Mouse (Mus musculus) 416B (cell line): ENCODE results near the gene Anxa8.
A peak's percentile ranks its signal among the peaks of the same experiment; 100 is the strongest.

Experiments used
- DNase-seq: peaks from one replicate; pipeline ENCODE4 v3.0.0; 2011; ENCODE audit warnings: low read depth

Anxa8 gene

GRCm38 (mm10) chr14:34085731-34086130, at the start of gene Anxa8:
Gene Anxa8 (plus strand): TSS chr14:34085981.
- DNase-seq, result no peak

- DNase-seq, result no peak
Measured at GRCm38 (mm10) chr14:34041241-34041640, 44.5 kb upstream of the Anxa8 start.

GRCm38 (mm10) chr14:34043341-34043740, 42.4 kb upstream of the Anxa8 start:
- no peak for DNase-seq

GRCm38 (mm10) chr14:34050101-34050779, 35.5 kb upstream of the Anxa8 start:
- DNase-seq, result no peak

- DNase-seq, result no peak
Measured at GRCm38 (mm10) chr14:34052516-34052915, 33.3 kb upstream of the Anxa8 start, which contains the start of gene Antxrl. Gene Antxrl (plus strand): TSS chr14:34052707.

- peak; percentile 7 for DNase-seq
Measured at GRCm38 (mm10) chr14:34071665-34072064, 14.1 kb upstream of the Anxa8 start.

GRCm38 (mm10) chr14:34075346-34075745, 10.4 kb upstream of the Anxa8 start:
- DNase-seq, result no peak

GRCm38 (mm10) chr14:34077222-34077621, 8.6 kb upstream of the Anxa8 start:
- no peak for DNase-seq

GRCm38 (mm10) chr14:34078293-34078692, 7.5 kb upstream of the Anxa8 start:
- no peak for DNase-seq

- DNase-seq, result peak; percentile 77
Measured at GRCm38 (mm10) chr14:34080321-34080997, 5.3 kb upstream of the Anxa8 start.

- DNase-seq, result no peak
Measured at GRCm38 (mm10) chr14:34086806-34087205, 1.0 kb downstream of the Anxa8 start.

- DNase-seq, result no peak
Measured at GRCm38 (mm10) chr14:34087856-34088398, 2.1 kb downstream of the Anxa8 start.

- DNase-seq, result no peak
Measured at GRCm38 (mm10) chr14:34089796-34090195, 4.0 kb downstream of the Anxa8 start.

- DNase-seq, result no peak
Measured at GRCm38 (mm10) chr14:34091475-34091874, 5.7 kb downstream of the Anxa8 start.

GRCm38 (mm10) chr14:34092856-34093255, 7.1 kb downstream of the Anxa8 start:
- no peak for DNase-seq

GRCm38 (mm10) chr14:34096161-34096560, 10.4 kb downstream of the Anxa8 start:
- no peak for DNase-seq

- DNase-seq, result no peak
Measured at GRCm38 (mm10) chr14:34102601-34103000, 16.8 kb downstream of the Anxa8 start, which contains the start of gene A630023A22Rik. Gene A630023A22Rik (minus strand): TSS chr14:34102754.

- DNase-seq, result no peak
Measured at GRCm38 (mm10) chr14:34103855-34104254, 18.1 kb downstream of the Anxa8 start.

- DNase-seq, result peak; percentile 63
Measured at GRCm38 (mm10) chr14:34104892-34105291, 19.1 kb downstream of the Anxa8 start.

- peak; percentile 38 for DNase-seq
Measured at GRCm38 (mm10) chr14:34106389-34107062, 20.7 kb downstream of the Anxa8 start.

GRCm38 (mm10) chr14:34107594-34107993, 21.8 kb downstream of the Anxa8 start:
- DNase-seq, result peak; percentile 6

GRCm38 (mm10) chr14:34114311-34114710, 28.5 kb downstream of the Anxa8 start:
- no peak for DNase-seq
